Mouse (Mus musculus) urinary bladder, postnatal 14 days (tissue): ENCODE data around the gene S100a4.
A peak's percentile ranks its signal among the peaks of the same experiment; 100 is the strongest.

Experiments used
- DNase-seq: peaks from one replicate; pipeline ENCODE4 v3.0.0; 2021; ENCODE audit warnings: low spot score

The S100a4 gene

DNA sequence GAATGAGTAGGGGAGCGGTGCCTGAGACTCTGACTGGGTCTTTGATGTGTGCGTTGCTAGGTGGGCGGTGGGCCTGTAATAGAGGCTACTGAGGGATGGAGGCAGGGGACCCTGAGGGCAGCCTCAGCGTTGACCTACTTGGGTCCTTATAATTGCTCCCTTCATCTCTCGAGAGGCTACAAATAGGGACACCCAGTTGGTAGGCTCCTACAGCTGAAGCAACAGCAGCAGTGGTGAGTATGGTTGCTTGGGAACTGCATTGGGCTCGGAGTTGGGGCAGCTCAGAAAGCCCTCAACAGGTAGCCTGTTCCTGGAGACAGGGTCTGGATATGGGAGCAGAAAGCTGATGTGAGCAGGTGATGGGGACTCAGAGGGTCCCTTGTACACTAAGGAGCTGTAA lies 3.5 kb upstream of the S100a4 start:
- DNase-seq, result no peak

DNA sequence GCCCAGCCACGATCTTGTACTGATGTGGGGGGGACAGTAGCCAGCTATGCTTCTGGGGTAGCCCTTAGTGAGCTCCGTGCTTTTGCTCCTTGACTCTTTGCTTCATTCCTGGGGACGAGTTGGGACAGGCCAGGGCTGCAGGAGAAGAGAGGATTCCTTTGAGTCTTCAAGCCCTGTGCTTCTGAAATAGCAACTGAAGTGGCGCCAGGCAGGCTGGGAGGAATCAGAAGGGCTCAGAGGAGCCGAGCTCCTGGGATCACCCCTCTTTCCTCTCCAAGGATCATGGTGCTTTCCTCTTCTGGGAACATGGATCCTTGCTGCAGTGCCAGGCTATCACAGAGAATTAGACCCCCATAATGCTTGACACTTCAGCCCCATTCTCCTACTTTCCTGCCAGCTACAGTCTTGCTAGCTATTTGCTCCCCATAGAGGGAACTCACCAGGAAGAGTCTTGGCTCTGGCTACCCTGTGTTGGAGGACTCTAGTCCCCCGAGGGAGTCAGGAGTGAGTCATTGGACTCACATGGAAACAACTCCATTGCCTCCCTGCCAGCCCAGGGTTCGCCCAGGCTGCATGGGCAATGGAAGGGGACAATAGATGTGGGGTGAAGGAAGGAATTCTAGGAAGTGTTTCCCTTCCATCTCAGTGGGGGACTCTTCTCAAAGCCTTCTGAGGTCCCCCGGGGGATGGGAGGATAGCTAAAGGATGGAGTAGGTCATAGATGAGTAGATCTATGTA lies 2.9 kb upstream of the S100a4 start:
- peak; percentile 70 for DNase-seq

DNA sequence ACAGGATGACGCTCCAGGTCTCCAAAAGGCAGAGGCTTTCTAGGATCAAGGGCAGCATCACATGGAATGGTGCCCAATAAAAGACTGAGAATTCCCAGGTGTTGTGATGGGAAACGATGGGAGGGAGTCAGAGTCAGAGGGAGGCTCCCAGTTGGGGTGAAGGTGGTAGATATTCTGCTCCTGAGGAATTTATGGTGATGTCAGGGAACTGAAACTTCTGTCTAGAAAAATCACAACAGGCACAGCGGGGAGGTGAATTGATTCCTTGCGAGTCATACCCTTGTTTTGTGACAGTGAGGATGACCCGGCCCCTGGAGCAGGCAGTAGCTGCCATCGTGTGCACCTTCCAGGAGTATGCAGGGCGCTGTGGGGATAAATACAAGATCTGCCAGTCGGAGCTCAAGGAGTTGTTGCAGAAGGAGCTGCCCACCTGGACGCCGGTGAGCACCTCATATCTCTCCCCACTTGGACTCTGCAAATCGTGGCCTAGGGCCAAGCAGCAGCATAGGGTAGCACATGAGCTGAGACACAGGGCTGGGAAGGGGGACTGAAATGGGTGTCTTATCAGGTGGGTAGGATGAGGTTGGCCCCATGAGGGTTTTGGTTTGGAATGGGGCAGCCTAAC lies 2.0 kb upstream of the S100a4 start, which contains the start of gene Gm42674:
Gm42674 (plus strand) TSS at position 419 of the 625 bp plus-strand sequence.
- DNase-seq, result peak; percentile 5

DNA sequence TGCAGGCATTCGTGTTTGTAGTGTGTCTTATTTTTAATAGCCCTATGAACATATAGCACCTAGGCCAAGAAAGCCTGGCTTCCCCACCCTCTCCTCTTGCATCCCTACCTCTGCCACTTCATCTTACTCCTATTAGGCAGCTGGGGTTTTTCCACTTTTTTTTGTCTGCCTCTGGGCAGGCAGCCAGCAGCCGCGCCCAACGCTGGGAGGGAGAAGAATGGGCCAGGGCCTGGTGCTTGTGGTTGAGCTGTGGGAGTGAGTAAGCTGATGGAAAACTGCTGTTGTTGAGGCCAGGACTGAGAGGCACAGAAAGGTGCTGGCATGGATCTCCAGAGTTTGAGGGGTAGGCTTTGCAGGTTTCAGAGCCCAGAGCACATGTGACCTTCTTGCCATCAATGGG lies 845 bp downstream of the S100a4 start:
- peak; percentile 93 for DNase-seq

DNA sequence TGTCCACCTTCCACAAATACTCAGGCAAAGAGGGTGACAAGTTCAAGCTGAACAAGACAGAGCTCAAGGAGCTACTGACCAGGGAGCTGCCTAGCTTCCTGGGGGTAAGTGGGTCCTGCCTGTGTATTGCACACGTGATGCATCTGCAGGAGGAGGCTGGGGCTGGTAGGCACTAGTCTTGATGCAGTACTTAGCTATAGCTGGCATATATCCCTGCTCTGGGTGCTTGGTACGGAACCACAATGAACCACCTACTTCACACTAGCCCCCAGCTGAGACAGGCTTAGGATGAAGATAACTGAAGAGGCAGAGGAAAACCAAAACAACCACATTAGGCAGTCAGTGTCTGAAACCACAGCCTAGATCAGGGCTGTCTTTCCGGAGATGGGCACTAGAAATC lies 1.5 kb downstream of the S100a4 start:
- DNase-seq, result no peak

DNA sequence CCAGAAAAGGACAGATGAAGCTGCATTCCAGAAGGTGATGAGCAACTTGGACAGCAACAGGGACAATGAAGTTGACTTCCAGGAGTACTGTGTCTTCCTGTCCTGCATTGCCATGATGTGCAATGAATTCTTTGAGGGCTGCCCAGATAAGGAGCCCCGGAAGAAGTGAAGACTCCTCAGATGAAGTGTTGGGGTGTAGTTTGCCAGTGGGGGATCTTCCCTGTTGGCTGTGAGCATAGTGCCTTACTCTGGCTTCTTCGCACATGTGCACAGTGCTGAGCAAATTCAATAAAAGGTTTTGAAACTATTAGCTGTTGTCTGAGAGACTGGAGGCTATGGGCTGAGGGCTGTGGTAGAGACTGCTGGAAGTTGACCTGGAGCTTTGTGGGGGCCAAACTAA lies 2.2 kb downstream of the S100a4 start:
- peak; percentile 11 for DNase-seq

DNA sequence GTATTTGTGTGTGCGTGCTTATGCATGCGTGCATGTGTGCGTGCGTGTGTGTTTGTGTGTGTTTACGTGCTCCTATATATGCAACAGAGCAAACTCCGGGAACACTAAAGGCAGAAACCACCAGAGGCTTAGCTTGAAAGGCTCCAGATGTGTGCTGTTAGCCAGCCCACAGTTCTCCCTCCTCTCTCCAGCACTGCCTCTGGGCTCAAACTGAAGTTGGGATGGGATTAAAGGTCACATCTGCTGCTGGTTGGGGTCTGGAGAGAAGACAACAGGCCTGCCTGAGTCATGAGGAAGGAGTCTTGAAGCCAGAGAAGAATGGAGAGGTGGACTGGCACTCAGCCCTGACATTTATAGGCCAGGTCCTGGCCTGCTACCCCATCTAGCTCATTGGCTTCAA lies 2.6 kb downstream of the S100a4 start:
- DNase-seq, result peak; percentile 42

DNA sequence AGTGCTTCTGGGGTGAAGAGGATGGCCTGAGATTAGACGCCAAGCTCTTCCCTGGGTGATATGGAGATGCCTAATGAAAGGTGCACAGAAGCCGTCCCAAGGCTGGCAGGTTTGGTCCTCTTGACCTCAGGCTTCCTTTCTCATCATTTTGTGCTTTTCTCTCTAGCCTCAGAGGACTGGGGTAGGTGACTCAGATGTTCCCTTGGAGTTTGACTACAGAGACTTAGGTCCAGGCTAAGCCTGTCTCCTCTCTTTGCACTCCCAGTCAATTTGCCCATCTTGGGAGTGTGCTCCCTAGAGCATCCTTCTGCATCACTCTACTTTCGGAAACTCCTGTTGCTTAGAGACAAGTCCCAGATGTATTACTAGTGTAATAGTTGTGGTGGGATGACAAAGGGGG lies 3.8 kb downstream of the S100a4 start:
- no peak for DNase-seq

DNA sequence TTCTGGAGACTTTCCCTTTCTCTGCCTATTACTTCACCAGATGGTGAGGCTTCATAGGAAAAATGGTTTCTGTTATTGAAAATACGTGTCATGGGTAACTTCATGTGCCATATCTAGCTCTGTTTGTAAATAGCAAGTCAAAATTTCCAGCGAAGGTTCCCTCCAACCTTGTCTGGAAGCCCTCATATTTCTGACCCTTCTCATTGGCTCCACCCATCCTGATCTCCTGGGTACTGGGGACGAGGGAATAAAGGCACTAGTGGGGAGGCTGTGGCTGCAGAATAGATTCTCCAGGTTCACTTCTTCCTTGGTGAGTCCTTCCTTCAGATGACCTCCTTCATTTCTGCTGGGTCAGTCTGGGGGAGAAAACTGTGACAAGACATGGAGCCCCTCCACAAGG lies 4.7 kb downstream of the S100a4 start, which contains the start of gene S100a5:
S100a5 (plus strand) TSS at position 301 of the 400 bp plus-strand sequence.
- no peak for DNase-seq

DNA sequence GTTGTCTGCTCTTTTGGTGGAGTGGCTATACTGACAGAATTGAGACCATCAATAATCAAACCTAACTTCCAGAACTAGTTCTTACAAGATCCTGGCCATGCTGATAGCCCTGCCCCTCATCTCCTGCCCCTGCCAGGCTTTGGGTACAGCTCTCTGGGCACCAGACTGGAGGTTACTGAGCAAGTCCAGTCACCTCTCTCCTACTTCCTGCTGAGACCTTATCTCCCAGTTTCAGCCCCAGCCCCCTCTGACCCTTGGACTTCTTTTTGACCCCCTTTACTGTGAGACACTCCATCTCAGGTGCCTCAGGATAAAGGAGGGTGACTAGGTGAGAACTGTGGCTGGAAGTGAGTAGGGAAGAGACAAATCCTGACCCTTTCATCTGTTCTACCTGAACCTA lies 5.5 kb downstream of the S100a4 start:
- DNase-seq, result peak; percentile 64

DNA sequence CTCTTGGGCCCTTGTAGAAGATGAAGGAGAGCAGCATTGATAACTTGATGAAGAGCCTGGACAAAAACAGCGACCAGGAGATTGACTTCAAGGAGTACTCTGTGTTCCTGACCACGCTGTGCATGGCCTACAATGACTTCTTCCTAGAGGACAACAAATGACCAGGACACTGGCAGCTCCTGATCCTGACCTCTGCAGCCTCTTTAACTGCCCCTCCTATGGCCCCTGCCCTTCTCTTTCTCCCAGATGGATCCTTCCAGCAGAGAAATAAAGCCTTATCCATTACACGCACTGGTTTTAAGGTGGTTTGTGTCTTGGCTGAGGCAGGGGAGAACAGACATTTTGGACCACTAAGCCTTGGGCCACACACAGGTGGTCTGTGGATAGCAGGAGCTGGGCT lies 7.9 kb downstream of the S100a4 start:
- DNase-seq, result no peak

DNA sequence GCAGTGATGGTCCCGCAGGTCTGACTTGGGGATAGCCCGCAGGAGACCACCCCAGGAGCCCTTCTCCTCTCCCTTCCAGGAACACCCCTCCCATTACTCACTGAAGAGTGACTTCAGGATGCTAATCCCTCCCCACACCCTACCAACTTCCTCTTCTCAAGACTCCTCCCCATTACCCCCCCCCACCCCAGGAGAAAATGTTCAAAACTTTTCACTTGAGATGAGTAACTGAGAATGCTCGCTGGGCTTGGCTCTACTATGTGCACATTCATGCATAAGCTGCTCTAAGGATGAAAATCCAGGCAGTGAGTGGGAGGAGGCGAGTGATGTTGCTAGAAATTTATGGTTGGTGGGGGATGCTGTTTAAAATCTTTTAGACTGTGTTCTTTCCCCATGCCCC lies 8.5 kb downstream of the S100a4 start:
- no peak for DNase-seq

DNA sequence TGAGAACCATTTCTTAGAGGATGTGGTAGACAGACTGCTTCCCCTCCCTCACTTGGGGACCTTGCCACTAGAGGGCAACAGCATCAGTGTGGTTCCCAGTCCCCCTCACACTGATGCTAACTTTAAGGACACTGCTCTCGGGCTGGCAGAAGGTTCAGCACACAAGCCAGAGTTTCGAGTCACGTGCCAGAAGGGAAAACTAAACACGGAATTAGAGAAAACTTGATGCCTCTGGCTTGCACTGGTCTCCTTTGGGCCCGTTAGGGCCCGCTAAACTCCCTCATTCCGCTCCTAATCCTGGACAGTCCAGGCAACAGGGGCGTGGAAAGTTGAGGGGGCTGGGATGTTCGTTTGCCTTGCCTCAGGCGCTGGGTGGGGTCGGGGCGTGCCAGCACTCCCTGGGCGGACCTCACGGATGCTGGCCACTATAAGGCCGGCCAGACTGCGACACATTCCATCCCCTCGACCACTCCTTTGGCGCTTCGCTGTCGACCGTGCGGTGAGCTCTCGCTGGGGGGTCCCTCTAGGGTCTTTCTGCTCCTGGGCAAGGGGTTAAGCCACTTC lies 9.2 kb downstream of the S100a4 start, which contains the start of gene S100a6:
S100a6 (plus strand) TSS at position 155 of the 564 bp plus-strand sequence.
- DNase-seq, result peak; percentile 92

DNA sequence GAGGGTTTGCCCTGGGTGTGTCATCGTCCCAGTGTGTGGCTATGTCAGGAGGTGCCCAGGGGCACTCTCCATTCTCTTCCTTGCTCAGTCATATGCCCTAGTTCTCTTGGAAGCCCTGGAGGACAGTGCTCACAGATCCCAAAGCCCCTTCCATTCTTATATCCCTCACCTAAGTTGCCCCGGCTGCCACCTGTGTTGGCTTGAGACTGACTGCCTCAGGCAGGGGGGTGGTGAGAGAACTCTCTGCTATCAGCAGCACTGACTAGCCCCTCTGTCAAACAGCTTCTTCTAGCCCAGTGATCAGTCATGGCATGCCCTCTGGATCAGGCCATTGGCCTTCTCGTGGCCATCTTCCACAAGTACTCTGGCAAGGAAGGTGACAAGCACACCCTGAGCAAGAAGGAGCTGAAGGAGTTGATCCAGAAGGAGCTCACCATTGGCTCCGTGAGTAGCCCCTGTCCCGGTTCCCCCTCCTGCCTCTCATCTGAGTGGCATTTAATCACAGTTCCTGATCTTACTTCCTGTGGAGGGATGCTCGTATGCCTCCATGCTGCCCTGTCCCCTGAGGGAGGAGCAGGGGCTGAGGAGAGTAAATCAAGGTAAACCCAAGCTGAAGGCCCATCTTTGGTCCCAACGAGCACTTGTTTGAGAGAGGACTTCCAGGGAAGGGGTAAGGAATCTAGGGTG lies 10.0 kb downstream of the S100a4 start:
- DNase-seq, result no peak

DNA sequence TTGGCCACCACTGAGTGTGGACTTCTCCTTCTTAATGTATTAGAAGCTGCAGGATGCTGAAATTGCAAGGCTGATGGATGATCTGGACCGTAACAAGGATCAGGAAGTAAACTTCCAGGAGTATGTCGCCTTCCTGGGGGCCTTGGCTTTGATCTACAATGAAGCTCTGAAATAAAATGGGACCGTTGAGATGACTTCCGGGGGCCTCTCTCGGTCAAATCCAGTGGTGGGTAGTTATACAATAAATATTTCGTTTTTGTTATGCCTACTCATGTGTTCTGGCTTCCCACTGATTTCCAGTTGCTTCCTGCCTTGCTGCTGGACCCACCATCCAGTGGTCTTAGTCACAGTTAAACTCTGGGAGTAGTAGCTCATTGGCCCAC lies 10.6 kb downstream of the S100a4 start:
- DNase-seq, result no peak

DNA sequence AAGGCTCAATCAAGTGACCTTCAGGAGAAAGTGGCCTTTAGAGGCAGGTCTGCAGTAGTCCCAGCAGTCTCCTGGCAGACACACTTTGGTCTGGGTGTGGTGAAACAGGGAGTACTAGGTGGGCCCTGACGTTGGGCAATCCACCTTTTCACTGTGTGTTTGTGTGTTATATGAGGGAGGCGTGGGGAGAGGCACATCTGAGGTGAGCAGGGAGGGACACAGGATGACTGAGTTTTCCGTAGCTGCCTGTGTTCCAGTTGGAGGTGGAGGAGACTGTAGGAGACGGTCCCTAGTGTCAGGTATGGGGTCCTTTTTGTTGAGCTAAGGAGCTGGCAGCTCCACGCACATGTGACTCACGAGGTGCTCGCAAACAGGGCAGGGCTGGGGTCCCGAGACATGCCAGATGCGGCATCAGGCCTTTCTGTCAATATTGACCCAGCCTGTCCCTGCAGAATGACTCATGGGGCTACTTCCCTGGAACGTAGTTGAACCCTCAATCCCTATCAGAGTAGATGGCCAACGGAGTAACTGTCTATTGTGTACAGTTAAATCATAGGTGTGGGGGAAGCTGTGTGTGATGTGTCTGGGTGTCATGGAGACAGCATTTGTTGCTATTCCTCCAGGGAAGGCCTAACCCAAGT lies 11.2 kb downstream of the S100a4 start:
- DNase-seq, result peak; percentile 69

DNA sequence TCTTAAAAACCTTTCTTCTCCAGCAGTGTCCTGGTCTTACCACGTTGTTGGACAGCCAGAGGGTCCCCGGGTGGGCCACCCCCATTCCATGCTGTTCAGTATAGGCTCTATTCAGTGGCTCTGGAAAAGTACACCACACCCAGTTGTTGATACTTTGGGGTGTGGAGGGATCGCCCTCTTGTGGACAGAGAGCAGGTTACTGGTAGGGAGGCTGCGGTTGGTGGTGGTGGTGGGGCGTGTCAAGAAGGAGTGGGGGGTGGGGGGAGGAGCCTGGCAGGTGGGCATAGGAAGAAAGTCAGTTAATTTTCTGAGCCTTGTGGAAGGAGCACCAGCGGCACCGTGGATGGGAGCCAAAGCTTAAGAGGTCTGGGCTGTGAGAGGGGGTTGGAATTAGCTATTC lies 11.8 kb downstream of the S100a4 start:
- DNase-seq, result peak; percentile 83

DNA sequence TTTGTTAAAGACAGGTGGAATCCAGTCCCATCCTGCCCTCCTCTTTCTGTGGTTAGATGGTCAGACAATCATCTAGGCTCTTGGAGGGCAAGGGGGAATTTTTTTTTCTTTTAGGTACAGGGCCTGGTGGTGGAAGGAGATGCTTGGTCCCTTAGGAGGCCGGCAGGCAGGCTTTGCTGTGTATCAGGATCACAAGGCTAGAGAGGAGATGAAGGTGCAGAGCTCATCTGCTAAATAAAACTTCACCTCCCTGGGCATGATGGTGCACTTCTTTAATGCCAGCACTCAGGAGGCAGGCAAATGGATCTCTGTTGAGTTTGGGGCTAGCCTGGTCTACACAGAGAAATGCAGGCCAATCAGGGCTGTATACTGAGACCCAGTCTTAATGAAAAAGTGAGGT lies 12.3 kb downstream of the S100a4 start:
- no peak for DNase-seq

DNA sequence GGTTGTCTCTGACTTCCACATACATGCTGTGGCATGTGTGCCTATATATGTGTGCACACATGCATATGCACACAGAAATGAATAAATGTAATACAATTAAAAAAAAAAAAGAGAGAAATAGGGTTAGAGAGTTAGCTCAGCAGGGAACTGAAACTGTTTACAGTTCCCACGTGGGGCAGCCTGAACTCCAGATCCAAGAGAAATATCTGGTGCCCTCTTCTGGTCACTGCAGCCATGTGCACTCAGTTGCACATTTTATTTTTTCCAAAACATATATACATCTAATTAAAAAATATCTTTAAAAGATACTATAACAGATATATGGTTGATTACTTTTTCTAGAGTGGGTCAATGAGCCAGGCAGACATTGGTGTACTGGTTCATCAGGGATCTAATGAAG lies 14.0 kb downstream of the S100a4 start:
- no peak for DNase-seq

DNA sequence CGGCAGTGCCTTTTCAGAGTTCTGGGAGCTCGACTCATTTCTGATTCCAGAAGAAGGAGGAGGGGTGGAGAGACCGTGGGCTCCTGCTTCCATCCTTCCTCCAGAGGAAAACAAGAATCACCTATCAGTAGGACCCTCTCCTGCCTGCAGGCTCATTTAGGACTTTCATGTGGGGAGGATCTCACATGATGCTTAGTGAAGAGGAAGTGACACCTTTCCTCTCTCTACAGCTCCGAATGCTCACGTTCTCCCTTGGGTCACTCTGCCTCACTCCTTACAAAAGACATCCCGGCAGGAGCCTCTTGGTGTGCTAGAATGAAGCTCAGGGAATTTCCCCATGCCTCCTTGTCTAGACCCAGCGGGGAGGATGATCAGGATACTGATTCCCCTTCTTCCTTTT lies 18.0 kb downstream of the S100a4 start:
- DNase-seq, result no peak

DNA sequence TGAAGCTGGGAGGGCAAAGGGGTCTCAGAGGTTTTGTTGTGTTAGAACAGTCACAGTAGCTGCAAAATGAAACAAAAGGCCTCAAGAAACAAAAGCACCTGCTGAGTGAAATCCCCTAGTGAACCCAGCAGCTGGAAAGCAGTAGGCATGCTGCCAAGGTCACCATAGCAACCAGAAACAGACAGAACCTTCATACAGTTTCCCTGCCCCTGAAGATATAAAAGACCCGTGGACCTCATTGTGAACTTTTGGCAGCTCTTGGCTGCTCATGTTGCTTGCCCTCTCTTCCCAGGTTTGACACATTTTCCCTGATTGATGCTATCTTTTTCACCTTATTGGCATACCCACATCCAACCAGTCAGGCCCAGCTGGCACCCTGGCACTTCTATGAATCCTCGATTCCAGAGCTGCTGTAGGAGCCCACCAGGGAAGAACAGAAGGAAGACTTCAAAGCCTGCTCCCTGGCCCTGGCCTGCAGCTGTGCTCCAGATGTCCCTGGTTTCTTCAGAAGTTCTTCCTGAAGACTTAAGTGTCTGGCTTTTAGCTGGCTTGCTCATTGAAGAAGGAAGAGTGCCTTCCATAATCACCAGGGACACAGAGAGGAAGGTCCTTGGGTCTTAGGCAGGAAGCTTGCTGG lies 20.0 kb downstream of the S100a4 start:
- DNase-seq, result peak; percentile 72

DNA sequence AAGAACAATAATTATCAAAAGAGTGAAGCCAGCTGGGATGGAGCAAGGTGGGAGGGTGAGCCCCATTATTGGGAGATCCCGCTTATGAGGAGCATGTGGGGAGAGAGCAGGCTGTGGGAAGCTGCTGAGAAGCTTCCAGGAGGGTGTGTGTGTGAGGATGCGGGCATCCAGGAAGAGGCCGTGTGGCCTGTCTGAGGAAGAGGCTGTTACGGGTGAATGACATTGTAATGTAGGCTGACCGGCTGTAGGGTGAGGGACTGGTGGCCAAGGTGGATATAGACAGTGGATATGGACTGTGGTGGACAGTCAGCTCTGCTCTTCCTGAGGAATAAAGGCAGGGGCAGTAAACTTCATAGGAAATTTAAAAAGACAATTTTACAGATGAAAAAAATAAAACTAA lies 21.9 kb downstream of the S100a4 start:
- no peak for DNase-seq
